Mouse (Mus musculus) B cell, adult 2 months (primary cell): ENCODE measurements at regions not wholly inside any gene's neighbourhood (a gene's known extent, or its start where the extent isn't known, plus 50 kb on each side); places are given as distances from the start of the nearest gene placed in this dataset.

Source experiments
- DNase-seq, 2 experiments: peaks; one replicate each; pipeline ENCODE4 v3.0.0; 2022

- DNase-seq = peak in 1 of 2 experiments; percentile 1
Observed at GRCm38 (mm10) chr6:47745856-47746255, 67.4 kb downstream of the Pdia4 start.

- DNase-seq = peak; percentile 49 to 63
Observed at GRCm38 (mm10) chr6:47743856-47744255, 69.4 kb downstream of the Pdia4 start.

- DNase-seq = peak; percentile 39 to 47
Observed at GRCm38 (mm10) chr6:47740216-47740615, 73.0 kb downstream of the Pdia4 start.

- peak; percentile 86 to 87 for DNase-seq
Observed at GRCm38 (mm10) chr6:47739696-47740095, 73.5 kb downstream of the Pdia4 start.

- DNase-seq = peak in 1 of 2 experiments; percentile 11
Observed at GRCm38 (mm10) chr6:47737972-47738371, 75.3 kb downstream of the Pdia4 start.
